Mouse (Mus musculus) spleen, postnatal 4 days (tissue): Measurements from ENCODE around the gene Fam78a.

Experiments
- DNase-seq, 2 experiments: peaks; one replicate each; pipeline ENCODE4 v3.0.0; 2022; ENCODE audit warnings: low spot score in 2 of 2

Gene Fam78a

DNA sequence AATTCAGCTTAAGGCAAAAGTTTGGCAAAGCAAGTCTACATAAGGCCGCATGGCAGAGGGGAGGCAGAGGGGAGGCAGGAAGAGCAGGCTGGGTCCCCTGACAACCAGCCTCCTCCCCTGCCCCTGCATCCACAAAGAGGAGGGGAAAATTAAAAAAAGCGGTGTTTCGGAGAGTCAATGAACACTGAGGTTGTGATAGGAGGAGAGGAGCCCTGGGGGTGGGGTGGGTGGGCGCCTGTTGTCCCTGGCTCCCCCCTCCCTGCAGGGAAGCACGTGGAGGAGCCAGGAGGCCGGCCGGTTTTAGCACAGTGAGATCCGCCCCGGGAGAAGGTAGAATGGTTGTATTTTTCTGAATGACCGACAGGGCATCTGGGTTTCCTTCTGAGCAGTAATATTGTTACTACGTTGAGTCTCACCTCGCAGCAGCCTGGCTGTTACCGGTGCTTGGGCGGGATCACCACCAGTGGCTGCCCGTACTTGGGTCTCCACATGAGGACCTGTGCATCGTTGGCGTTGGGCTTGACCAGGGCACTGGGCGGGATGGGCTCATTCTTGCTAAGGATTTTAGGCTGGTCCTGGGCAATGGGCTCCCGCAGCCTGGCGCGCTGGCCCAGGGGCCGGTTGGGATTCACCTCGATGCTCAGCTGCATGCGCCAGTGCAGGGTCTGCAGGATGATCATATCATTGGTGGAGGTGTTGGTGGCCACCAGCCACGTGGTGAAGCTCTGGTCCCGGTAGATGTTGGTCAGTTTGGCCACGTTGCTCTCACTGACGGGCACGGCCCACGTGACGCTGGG, 15.6 kb downstream of the Fam78a start:
- DNase-seq, result peak in 1 of 2 experiments; percentile 59

DNA sequence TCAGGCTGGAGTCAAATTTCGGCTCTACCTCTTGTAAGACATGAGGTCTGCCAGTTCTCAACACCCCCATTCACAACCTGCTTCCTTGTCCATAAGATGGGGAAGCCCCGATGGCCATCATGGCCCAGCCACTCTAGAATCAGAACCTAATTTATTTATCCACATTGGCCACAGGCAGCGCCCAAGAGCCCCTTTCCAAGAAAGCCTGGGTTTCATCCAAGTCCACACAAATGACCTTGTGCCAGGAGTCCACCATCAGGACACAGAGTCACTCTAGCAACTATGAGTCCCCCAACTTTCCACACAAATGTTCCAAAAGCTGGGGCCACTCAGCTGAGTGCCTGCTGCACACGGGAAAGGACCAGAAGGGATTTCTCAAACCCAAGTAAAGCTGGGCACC, 18.7 kb downstream of the Fam78a start:
- no peak for DNase-seq

- DNase-seq, result no peak
These were observed 19.3 kb downstream of the Fam78a start for GRCm38 (mm10) chr2:32065371-32065791.

DNA sequence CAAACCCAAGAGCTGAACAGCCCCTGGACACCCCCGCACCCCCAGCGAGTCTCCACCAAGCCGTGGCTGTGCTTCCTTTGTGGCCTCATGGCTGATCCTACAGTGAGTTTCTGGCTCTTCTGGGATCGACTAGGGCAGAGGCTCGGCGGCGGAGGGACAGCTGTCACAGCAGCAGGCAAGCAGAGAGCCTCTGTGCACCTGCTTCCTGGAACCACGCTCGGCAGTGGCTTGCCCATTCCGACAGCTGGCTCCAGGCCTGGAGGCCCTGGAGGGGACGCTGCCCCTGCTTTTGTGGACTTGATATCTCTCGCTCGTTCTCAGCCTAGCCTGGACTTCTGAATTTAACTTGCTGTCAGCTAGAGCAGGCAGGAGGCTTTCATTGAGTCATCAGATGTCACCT, 19.7 kb downstream of the Fam78a start:
- no peak for DNase-seq

GRCm38 (mm10) chr2:32063451-32064151, 21.1 kb downstream of the Fam78a start:
- no peak for DNase-seq

DNA sequence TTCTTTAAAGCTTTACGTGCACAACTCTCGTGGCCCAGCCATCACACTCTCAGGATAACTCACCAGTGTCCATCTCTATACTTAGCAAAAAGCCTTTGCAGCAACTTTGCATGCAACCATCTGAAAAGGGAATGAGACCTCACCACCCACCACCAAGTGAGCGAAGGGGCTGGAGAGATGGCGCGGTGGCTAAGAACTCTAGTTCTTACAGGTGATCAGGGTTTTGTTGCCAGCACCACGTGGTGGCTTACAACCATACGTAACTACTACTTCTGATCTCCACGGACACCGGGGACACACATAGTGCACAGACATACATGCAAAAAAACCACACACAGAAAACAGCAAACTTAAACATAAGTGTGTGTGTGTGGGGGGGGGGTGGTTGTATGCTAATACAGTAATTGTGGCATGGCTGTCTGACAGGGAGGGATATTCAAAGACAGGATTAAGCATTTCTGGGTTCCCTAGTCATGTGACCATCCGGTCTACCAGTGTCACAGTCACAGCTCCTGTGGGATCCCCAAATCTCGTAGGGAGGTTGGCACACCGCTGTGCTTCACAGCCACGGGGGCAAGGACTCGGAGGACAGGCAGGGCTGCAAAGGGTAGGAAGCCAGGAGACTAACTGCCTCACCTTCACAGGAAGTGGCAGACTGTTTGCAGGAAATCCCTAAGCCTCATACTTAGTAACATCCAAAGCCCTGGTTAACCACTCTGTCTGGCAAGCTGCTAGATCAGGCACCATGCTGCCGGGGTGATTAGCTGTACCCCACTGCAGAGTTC, 21.8 kb downstream of the Fam78a start:
- DNase-seq, result no peak

GRCm38 (mm10) chr2:32061722-32062505, 22.7 kb downstream of the Fam78a start:
- no peak for DNase-seq

- DNase-seq, result no peak
These were observed 23.5 kb downstream of the Fam78a start for GRCm38 (mm10) chr2:32061189-32061588.

- DNase-seq, result no peak
These were observed 24.3 kb downstream of the Fam78a start for GRCm38 (mm10) chr2:32060228-32060805.

DNA sequence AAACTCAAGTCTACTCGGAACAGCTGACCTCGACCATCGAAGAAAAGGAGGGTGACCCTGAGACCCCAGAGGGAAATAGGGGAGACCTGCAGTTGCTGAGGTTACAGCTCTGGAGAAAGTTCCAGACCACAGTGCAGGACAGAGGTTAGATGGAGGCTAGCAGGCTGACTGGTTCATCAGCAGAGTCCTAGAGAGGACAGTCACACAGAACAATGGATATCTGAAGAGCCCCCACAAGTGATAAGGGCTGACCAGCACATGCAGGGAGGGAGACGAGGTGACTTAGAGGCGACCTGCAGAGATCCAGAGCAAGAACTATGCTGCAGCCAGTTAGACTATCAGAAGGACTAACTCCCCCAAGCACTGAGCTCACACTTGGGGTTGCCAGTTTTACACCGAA, 25.0 kb downstream of the Fam78a start:
- DNase-seq, result peak in 1 of 2 experiments; percentile 56

GRCm38 (mm10) chr2:32058716-32059115, 25.9 kb downstream of the Fam78a start:
- peak in 1 of 2 experiments; percentile 54 for DNase-seq

- DNase-seq, result no peak
These were observed 26.4 kb downstream of the Fam78a start for GRCm38 (mm10) chr2:32058241-32058640.

DNA sequence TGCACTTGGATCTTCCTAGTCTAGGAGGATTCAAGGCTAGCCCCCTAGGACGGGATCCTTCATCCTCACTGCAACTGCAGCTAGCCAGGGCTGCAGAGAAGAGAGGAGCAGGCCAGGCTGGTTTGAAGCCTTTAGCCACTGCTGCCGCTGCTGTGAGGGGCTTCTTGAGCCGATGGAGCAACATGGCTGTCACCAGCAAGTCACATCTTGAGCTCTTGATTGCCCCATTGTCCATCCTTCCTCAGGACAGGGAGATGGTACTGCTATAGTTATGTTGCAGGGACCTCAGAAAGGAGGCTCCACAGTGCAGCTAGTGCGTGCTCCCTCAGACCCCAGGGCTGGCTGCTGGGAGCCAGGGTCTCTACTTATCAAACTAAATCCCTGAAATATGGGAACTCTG, 26.9 kb downstream of the Fam78a start:
- peak in 1 of 2 experiments; percentile 58 for DNase-seq

DNA sequence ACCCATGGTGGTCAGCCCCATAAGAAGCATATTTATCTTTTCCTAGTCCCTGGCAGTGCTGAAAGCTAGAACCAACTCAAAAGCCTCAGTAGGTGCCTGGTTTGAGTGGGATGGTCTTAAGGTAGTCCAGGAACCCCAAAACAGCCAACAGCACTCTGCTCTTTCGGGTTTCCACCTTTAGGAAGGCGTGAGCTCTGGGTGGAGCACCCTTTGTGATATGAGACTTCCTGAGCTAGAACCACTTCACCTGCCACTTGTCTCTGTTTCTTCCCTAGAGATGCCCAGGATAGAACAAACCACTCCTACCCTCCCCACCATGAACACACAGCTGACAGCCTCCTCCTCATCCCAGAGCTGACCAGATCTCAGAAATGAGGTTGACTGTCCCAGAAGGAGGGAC, 27.3 kb downstream of the Fam78a start:
- peak in 1 of 2 experiments; percentile 58 for DNase-seq

DNA sequence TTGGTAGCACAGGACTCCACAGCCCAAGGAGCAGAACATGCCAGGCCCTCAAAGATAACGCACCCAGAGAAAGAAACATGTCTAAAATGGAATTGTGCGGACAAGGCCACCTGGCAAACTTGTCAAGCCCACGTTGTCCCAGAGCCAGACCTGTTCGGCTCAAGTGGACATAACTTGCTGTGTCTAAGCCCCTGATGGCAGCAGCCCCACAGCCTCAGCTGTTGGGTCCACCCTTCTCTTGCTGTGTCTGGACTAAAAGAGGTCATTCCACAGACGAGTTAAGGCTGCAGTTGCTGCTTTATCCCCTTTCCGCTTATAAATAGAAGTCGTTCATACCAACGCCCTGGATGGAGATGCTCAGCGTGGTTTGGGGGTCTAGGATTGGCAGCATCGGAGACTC, 28.1 kb downstream of the Fam78a start:
- no peak for DNase-seq

DNA sequence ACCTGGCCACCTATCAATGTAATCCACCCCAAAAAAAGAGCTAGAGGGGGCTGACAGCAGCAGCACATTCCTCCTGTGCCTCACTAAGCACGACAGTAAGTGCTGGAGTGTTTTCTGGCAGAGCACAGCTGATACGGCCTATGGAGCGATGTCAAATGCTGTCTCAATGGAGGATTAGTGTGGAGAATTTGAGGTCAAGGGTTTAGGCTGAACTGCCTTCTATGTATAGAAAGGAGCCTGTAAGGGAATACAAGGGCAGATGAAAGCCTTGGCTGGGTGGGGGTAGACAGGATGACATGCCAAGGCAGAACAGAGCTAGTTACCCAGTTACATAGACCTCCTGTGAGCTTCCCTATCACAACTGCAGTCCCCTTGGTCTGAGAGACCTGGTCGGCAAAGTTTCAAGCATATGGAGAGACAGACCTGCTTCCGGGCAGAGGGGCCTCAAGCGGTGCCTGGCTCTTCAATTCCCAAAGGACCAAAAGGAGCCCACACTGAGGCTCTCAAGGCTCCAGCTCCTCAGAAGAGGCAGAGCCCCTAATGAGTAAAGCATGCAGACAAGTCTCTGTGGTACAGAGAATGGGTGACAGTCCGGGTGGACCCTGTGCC, 29.2 kb downstream of the Fam78a start:
- DNase-seq, result no peak

DNA sequence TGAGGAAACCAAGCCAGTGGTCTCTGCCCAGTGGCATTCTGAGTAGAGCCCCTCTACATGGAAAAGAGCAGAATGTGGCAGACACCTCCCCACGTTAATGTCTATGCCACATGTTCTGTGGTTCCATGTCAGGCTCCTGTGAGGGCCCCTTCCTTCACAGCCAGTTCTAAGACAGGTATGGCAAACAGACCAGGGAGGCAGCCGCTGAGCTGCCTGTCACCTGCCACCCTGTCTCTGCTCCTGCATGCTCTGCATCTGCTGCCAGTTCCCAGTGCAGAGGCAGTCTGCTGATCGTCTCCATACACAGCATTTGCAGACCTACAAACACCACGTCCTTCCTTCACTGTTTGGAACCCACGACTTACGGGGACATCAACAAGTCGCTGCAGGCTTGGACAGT, 32.2 kb downstream of the Fam78a start:
- no peak for DNase-seq

- no peak for DNase-seq
These were observed 32.9 kb downstream of the Fam78a start for GRCm38 (mm10) chr2:32051791-32052190.

GRCm38 (mm10) chr2:32047323-32047722, 37.3 kb downstream of the Fam78a start:
- DNase-seq, result no peak

DNA sequence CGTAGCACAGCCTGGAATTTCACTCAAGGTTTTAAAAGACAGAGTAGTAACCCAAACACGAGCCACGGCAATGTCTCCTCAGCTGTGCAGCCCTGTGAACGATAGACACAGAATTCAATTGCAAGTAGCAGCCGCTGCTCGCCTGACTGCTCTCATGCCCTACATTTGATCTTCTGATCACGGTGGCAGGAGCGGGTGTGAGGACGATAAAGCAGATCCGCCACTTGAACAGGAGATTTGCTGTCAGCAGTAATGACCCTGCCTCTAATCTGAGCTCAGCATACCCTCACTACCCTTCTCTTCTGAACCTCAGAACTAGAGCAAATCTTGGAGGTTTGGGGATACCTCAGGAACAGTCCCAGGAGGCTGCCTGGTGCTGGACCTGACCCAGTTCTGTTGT, 38.6 kb downstream of the Fam78a start:
- DNase-seq, result no peak

- DNase-seq, result no peak
These were observed 39.3 kb downstream of the Fam78a start for GRCm38 (mm10) chr2:32045375-32045774.
